Mouse (Mus musculus) heart, postnatal 0 days (tissue): ENCODE results near the gene Ralgps1.

Experiments
- CTCF ChIP-seq: IDR thresholded peaks from 2 replicates; pipeline ENCODE4 v1.5.1; 2016; ENCODE audit warnings: antibody characterized with exemption, control low read depth, low read depth
- EP300 ChIP-seq: IDR thresholded peaks from 2 replicates; pipeline ENCODE4 v1.6.1; 2016; ENCODE audit warnings: antibody characterized with exemption, low read depth

GRCm38 (mm10) chr2:33232782-33233570, 138.3 kb downstream of the Ralgps1 start:
- TF ChIP-seq CTCF (no peak), EP300 (no peak)
